Mouse (Mus musculus) spleen, adult 2 months (tissue): ENCODE results near the gene Gm45194. TPM values are rescaled to one million over a fixed set of nuclear protein-coding genes. Genes with fewer than 3 reads are reported as not detected.

ENCODE experiments used
- DNase-seq, 2 experiments: peaks; one replicate each; pipeline versions ENCODE4 v3.0.0 to v3.0.0-alpha.2; 2012 to 2021; ENCODE audit warnings: low spot score in 2 of 2, low read depth in 1 of 2
- H3K27ac ChIP-seq: fragments of 200-500 bp; 2 replicates; pipeline ENCODE4 v1.5.1; 2012; ENCODE audit warnings: low read length, inconsistent platforms; ENCODE audit not compliant: insufficient read depth
- H3K27me3 ChIP-seq: fragments of 200-500 bp; 2 replicates; pipeline ENCODE4 v1.6.1; 2012; ENCODE audit warnings: mild to moderate bottlenecking, moderate library complexity, low read length, inconsistent platforms; ENCODE audit not compliant: control insufficient read depth, insufficient read depth
- H3K36me3 ChIP-seq: fragments of 200-500 bp; 2 replicates; pipeline ENCODE4 v1.6.1; 2012; ENCODE audit warnings: mild to moderate bottlenecking, low read length, inconsistent platforms; ENCODE audit not compliant: control insufficient read depth, insufficient read depth
- H3K4me1 ChIP-seq: fragments of 200-500 bp; 2 replicates; pipeline ENCODE4 v1.6.1; 2011; ENCODE audit warnings: inconsistent platforms; ENCODE audit not compliant: control insufficient read depth, insufficient read depth, insufficient read length
- H3K4me3 ChIP-seq: fragments of 200-500 bp; 2 replicates; pipeline ENCODE4 v1.5.1; 2011; ENCODE audit warnings: mild to moderate bottlenecking, inconsistent platforms; ENCODE audit not compliant: insufficient read depth, insufficient read length; ENCODE audit errors: extremely low read depth
- CTCF ChIP-seq: fragments of 200-500 bp; IDR thresholded peaks from 2 replicates; pipeline ENCODE4 v1.5.1; 2011; ENCODE audit warnings: mild to moderate bottlenecking, inconsistent platforms; ENCODE audit not compliant: insufficient read depth, insufficient read length, insufficient replicate concordance; ENCODE audit errors: extremely low read depth
- POLR2A ChIP-seq: fragments of 200-500 bp; IDR thresholded peaks from 2 replicates; pipeline ENCODE4 v1.6.1; 2011; ENCODE audit warnings: low read depth, low read length, inconsistent platforms
- WGBS: fragments of 180-500 bp; shearing (Covaris S2); methylation state at CpG from one replicate; pipeline ENCODE4 v1.1.7; 2018; 5-methylcytosine and 5-hydroxymethylcytosine counted together
- polyA plus RNA-seq: library from polyadenylated mRNA; depleted of rRNA; stranded (reverse); fragments of >200 nt; gene quantifications from 2 replicates; pipeline ENCODE4 v1.2.3, GENCODE M21; 2012; rRNA removed

Gm45194 gene
- polyA plus RNA-seq = not detected in 2 replicates

DNA sequence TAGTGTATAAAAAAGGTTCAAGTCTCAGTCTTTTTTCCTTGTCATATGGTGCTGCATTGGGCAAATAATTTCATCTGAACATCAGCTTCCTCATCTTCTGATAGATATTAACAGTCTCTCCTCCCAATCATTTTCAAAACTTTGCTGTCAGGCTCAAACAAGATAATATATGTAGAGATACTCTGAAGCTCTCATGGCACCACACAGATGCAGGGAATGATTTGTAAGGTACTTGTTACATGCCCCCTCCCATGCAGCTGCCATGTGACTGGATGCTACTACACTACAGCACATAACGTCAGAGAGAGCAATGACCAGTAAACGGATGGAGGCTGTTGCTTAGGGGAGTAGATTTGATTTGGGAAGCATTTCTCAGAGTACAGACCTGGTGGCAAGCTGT is at the start of gene Gm45194:
TSS of gene Gm45194 (plus strand) at position 301 of the 400 bp plus-strand sequence.
- Histone ChIP-seq H3K36me3 (no peaks in the 10 kb centered on the region), H3K4me1 (no peaks in the 10 kb centered on the region), H3K27me3 (peaks cover 3% of the 10 kb centered on the region; the same call in 1 of the 2 replicates), H3K27ac (no peak within 1 kb of the TSS), H3K4me3 (no peak within 1 kb of the TSS)
- 38% methylated on average over 2 of the region's 2 CpGs for WGBS
- TF ChIP-seq POLR2A = no peak
- no peak for TF ChIP-seq CTCF
- no peak for DNase-seq

DNA sequence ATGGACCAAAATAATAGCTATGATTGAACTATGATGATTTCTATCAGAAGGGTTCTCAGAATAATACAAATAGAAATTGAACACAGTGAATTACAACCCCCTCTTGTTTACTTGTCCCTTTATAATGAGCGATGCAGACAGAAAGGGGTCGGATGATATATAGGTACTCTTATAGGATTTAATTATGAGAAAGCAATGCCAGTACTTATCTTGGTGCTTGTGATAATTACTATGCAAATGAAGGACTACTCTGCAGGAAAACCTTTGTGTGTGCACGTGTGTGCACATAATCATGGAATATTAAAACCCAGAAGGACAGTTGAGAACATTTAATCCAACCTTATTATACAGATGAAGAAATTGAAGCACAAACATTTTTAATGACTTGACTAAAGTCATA is 35.3 kb upstream of the Gm45194 start:
- H3K4me1 ChIP-seq = no peaks in the 10 kb centered on the region
- no peaks in the 10 kb centered on the region for H3K27me3 ChIP-seq
- 75% methylated on average over 3 of the region's 3 CpGs for WGBS
- DNase-seq = no peak
- H3K4me3 ChIP-seq = no peak overlapping the region
- no peak overlapping the region for H3K27ac ChIP-seq
- no peaks in the 10 kb centered on the region for H3K36me3 ChIP-seq
- TF ChIP-seq POLR2A = no peak
- TF ChIP-seq CTCF = no peak

DNA sequence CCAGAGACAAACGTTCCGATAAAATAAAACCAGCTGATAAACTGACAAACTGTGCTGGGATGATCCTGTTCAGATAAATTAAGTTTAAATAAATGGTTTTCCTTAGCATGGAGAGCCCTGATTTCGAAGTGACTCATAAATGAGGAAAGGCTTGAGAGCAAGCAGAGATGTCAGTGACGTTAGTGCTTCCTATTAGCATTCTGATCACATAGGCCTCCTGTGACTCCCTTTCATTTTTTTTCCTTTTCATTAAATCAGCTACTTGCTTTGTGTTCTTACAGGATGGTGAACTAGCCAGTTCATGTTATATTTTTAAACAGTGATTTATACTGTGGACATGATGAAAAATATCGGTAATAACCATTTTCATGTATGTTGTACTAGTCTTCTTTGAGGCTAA is 9.9 kb upstream of the Gm45194 start:
- no peaks in the 10 kb centered on the region for H3K27me3 ChIP-seq
- no peak for TF ChIP-seq CTCF
- TF ChIP-seq POLR2A = no peak
- H3K36me3 ChIP-seq = no peaks in the 10 kb centered on the region
- DNase-seq = no peak
- no peak overlapping the region for H3K27ac ChIP-seq
- WGBS = 76% methylated on average over 5 of the region's 5 CpGs
- no peak overlapping the region for H3K4me3 ChIP-seq
- H3K4me1 ChIP-seq = no peaks in the 10 kb centered on the region

DNA sequence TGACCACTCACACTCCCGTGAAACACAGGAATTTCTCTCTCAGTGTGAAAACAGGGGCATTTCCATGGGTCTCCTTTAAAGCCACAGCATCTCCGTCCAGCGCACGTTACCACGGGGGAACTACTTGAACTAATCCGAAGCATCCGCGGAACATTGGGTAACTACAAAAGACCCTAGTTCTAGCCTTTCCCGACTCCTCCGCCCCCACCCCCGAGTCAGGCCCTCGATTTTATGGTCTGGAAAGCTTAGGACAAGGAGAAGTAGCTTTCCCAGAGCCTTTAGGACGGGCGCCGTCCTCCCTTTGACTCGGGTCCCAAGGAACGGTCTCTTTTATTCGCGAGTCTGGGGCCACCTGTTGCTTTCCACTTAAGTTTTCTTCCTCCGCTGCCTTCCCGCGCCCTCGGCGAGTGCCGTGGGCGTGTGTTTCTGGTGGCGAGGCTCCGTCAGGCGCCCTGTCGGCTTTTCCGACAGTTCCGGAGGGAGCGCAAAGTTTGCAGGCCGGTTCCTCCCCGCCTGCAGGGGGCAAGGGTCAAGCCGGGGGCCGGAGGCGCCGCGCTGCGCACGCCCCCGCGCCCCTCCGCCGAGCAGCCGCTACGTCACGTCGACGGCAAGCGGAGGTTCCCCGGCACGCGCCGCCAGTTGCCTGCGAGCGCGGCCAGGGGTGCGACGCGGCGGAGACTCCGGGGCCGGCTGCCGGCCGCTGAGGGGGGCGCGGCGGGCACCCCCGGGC is 3.3 kb downstream of the Gm45194 start:
- H3K27me3 ChIP-seq = peaks cover 3% of the 10 kb centered on the region; the same call in 1 of the 2 replicates
- TF ChIP-seq POLR2A (no peak), CTCF (no peak)
- no peak overlapping the region for H3K4me3 ChIP-seq
- no peaks in the 10 kb centered on the region for H3K4me1 ChIP-seq
- no peak overlapping the region for H3K27ac ChIP-seq
- WGBS = 47% methylated on average over 71 of the region's 71 CpGs
- DNase-seq = no peak
- H3K36me3 ChIP-seq = no peaks in the 10 kb centered on the region

DNA sequence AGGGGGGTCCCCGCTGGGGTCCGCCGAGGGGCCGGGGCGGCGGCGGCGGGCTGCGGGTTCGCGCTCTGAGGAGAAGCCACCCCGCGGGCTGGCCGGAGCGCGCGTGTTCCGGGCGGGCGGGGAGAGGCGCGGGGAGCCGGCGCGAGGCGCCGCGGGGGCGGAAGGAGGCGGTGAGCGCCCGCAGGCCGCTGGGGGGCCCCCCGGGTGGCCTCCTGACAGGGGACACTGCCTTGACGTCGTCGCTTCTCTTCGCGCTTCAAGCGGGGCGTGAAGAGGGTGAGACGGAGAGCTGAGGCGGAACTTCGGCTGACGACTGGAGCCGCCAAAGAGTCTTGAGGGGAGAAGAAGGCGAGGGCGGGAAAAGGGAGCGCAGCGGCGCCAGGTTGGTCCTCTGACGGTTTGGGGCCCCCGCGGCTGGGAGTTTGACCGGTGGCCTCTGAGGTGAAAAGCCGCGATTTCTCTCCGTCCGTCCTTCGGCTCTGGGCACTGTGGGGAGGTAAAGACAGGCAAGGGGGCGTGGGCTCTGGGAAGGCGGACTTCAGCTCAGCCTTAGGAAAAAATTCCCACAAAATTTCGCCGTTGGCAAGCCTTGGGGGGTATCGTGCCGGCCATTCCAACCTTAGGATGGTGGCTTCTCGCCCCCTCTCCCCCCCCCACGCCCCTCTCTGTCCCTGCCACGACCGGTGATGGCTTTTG is 4.0 kb downstream of the Gm45194 start:
- DNase-seq = no peak
- H3K4me3 ChIP-seq = no peak overlapping the region
- H3K27ac ChIP-seq = no peak overlapping the region
- H3K4me1 ChIP-seq = no peaks in the 10 kb centered on the region
- no peaks in the 10 kb centered on the region for H3K36me3 ChIP-seq
- no peak for TF ChIP-seq CTCF
- no peak for TF ChIP-seq POLR2A
- WGBS = 61% methylated on average over 70 of the region's 70 CpGs
- H3K27me3 ChIP-seq = peaks cover 3% of the 10 kb centered on the region; the same call in 1 of the 2 replicates

DNA sequence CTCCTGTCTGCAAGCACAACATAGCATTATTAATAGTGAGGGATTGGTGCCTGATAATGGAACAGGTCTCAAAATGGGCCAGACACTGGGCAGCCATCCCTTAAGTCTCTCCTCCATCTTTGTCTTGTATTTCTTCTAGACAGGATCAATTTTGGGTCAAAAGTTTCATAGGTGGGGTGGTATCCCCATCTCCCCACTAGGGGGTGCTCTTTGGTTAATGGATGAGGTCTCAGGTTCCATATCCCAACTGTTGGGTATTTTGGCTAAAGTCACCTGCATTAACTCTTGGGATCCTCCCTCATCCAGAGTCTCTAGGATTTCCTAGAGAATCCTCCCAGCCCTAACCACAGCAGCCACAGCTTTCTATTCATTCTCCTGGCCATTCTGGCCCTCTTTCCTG is 26.2 kb downstream of the Gm45194 start:
- no peaks in the 10 kb centered on the region for H3K27me3 ChIP-seq
- no peak for DNase-seq
- no peak for TF ChIP-seq CTCF
- TF ChIP-seq POLR2A = no peak
- H3K27ac ChIP-seq = no peak overlapping the region
- H3K4me1 ChIP-seq = no peaks in the 10 kb centered on the region
- H3K4me3 ChIP-seq = no peak overlapping the region
- H3K36me3 ChIP-seq = no peaks in the 10 kb centered on the region

DNA sequence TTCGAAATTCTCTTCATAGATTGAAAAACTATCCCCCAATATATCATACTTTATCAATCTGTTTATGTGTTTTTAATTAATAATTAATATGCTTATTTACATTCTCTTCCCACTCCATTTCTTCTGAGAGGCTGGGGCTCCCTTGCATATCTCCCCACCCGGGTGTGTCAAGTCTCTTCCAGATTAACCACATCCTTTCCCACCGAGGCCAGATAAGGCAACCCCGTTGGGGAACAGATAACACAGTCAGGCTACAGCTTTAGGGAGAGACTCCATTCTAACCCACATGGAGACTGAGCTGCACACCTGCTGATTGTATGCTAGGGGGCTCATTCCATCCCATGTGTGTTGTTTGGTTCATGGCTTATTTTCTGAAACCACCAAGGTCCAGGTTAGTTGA is 69.7 kb downstream of the Gm45194 start:
- WGBS = 55% methylated on average over 4 of the region's 4 CpGs
- no peak overlapping the region for H3K4me3 ChIP-seq
- TF ChIP-seq CTCF = no peak
- no peak for TF ChIP-seq POLR2A
- H3K4me1 ChIP-seq = no peaks in the 10 kb centered on the region
- H3K27me3 ChIP-seq = no peaks in the 10 kb centered on the region
- DNase-seq = no peak
- no peak overlapping the region for H3K27ac ChIP-seq
- no peaks in the 10 kb centered on the region for H3K36me3 ChIP-seq
